Mouse (Mus musculus) erythroid progenitor cell, adult 5-6 weeks (primary cell): ENCODE measurements around the gene Snx30. TPM values are rescaled to one million over a fixed set of nuclear protein-coding genes. Genes with fewer than 3 reads are reported as not detected.

Experiments
- ATAC-seq: replicated peaks from 2 replicates; pipeline ENCODE4 v1.8.0; 2016; ENCODE audit warnings: moderate number of reproducible peaks, mild to moderate bottlenecking, moderate TSS enrichment, inconsistent platforms; ENCODE audit not compliant: poor library complexity, low FRiP score, severe bottlenecking
- total RNA-seq, 2 experiments: library from RNA; stranded (forward) in 1 of 2; stranded (reverse) in 1 of 2; fragments of 150-400 nt in 1 of 2; fragments of 186-747, 209-891 nt in 1 of 2; gene quantifications; 2 replicates each; pipeline versions ENCODE4 v1.2.3 to v1.2.4; 2015 to 2017; ENCODE audit warnings: low replicate concordance in 2 of 2

The Snx30 gene
- total RNA-seq, 2 experiments from 2014 or later: 2.5 to 3.1 TPM

DNA sequence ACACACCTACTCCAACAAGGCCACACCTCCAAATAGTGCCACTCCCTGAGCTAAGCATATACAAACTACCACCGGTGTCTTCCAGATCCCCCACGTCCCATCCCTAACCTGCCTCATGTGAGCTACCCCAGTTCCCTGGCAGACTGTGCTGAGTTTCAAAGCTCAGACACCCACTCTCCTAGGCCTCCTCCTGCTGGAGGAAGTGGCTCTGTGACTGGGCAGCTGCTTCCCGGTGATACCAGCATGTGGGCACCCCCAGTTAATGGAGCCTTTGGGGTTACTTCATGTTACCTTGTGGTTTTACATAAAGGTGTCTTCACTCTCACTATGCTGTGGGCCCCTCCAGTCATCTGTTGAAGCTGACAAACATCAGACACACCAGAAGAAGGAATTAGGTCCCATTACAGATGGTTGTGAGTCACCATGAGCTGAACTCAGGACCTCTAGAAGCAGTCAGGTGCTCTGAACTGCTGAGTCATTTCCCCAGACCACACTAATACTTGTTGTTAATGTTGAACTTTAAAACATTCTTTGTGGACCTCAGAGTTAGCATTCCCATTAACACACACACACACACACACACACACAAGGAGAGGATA, 89.4 kb downstream of the Snx30 start:
- ATAC-seq: no peak

DNA sequence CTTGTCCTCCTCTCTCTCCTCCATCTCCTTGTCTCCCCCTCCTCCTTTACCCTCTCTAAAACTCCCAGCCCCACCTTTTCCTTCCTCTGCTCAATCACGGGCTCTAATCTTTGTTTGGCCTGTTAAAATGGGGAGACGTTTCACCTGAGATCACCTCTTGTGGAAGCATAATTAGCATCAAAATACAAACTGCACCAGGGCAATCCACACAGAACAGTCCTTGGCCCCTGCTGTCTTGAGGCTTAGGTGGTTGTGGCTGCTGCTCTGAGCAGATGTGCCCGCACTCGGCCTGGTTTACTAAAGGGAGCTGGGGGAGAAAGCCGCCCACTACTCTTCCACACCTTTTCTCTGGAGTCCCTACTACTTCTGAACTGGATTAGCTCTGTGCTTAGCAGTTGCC, 90.4 kb downstream of the Snx30 start:
- no peak for ATAC-seq

DNA sequence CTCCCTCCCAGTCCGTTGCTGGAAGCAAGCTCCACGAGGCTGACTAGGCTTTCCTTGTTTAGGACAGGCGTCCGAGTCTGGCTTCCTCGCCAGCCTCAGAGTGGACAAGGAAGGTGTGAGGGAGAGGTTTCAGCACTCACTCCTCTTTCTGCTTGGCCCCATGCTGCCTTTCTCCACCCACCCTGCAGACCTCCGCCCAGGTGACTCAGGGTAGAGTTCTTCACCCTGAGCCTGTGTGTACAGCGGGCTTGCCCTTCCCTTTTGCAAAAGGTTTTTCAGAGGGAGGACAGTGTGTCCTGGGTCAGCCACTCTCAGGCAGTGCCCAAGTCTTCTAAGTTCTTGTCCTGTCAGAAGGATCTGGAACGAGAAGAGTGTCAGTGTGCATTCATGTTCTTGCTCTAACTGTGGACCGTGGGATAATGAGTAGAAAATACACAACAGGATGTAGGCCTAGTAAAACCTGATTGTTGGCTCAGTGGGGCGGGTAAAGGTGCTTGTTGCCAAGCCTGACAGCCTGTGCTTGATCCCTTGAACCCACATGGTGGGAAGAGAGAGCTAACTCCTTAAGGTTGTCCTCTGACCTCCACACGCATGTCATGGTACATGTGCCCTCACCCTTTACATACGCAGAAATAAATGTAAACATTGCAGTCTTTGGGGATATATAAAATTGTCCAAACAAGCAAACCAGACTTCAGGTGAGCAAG, 92.3 kb downstream of the Snx30 start:
- ATAC-seq: no peak

DNA sequence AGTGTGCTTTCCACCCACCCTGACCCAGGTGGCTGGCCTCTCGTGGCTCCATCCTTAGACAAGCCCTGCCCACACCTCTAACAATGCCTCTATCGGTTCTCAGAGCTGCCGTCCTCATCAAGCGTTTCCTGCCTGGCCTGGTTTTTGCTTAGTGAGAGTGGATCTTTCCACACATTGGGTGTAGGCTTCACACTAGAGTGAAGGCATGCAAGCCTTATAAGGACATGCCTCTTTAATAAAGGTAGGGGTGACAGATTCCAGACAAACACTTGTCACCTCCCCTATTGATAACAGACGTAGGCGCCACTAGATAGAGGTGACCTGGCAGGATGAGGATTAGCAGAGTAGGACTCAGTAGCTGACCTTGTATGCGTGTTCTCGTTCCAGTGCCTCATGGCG, 92.9 kb downstream of the Snx30 start:
- ATAC-seq: no peak

DNA sequence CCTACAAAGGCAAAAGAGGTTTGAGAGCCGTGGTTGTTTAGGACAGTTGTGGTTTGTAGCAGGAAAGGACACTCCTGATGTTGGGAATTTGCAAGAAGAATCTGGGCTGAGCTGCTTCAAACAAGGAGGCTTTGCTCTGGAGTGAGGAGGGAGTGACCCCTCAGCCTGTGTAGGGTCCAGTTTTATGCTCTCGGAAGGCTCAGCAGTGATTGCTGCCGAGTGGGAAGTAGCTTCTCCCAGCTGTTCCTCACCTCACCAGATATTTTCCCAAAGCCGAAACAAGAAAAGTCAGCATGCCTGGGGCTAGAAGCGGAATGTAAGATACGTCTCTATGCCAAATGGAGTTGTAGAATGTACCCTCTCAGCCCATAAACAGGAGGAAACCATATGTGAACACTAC, 96.2 kb downstream of the Snx30 start:
- ATAC-seq: no peak

DNA sequence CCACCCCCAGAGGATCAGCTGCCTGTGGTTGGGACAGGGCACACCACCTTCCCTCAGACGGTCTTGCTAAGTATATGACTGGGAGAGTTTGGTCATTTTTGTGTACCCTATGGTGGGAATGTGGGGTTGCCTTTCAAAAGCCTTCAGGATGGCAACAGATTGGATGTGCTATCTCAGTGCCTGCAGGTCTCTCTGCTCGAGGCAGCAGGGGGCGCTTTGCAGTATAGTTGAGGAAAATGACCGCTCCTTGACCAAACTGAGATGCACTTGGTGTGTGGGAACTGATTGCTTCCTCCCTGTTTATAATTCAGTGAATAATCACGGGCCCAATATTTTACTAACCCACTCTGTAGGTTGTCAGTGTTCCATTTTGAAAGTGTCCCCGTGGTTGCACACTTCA, 96.9 kb downstream of the Snx30 start:
- no peak for ATAC-seq

DNA sequence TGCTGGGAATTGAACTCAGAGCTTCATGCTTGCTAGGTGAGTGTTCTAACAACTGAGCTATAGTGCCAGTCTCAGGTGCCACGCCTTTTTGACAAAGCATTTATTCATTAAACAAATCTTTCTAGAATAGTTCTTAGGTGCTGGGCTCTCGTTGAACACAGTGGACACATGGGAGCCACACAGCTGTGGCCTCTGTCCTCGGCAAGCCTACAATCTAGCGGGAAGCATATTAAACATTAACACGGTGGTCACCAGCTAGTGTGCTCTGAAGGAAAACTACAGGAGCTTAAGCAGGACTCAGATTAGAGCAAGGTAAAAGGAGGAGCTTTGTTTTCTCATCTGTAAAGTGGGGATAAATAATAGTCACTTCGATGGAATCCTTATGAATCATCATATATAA, 101.5 kb downstream of the Snx30 start:
- no peak for ATAC-seq

DNA sequence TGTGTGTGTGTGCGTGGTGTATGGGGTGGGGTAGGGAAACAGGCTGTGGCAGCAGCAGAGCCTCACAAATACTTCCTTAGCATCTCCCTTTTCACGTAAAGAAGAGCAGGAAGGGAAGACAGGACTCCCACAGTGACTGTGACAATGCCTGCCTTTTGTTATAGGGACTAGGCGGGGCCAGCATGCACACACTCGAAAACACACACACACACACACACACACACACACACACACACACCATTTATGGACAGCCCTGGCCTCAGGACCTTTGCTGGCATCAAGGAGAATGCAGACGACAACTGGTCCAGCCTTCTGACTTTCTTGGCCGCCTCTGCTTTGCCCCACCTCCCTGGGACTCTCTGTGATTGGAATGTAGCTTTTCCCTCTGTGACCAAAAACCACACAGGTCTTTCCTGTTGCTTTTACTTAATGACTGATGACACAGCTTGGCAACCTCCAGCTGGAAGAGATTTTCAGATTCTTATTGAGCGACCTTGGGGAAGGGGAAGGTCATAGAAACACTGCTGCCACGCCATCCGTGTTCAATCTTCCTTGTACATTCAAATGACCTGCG, 102.1 kb downstream of the Snx30 start:
- ATAC-seq: no peak

DNA sequence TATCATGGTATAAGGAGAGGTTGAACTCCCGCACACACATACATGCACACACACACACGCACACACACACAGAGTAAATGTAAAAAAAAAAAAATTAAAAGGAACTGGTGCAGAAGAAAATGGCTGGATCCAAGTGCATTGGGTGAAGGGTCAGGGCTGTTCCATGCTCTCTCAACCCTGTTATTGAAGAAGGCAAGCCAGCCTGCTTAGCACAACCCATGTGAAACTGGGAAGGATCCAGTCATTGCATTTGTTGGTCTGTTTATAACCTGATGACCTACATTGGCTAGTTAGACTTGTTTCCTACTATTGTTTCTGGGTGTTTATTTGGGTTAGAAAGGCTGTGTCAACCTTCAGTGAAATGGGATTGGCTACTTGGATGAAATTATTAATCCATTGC, 103.1 kb downstream of the Snx30 start:
- ATAC-seq: no peak

DNA sequence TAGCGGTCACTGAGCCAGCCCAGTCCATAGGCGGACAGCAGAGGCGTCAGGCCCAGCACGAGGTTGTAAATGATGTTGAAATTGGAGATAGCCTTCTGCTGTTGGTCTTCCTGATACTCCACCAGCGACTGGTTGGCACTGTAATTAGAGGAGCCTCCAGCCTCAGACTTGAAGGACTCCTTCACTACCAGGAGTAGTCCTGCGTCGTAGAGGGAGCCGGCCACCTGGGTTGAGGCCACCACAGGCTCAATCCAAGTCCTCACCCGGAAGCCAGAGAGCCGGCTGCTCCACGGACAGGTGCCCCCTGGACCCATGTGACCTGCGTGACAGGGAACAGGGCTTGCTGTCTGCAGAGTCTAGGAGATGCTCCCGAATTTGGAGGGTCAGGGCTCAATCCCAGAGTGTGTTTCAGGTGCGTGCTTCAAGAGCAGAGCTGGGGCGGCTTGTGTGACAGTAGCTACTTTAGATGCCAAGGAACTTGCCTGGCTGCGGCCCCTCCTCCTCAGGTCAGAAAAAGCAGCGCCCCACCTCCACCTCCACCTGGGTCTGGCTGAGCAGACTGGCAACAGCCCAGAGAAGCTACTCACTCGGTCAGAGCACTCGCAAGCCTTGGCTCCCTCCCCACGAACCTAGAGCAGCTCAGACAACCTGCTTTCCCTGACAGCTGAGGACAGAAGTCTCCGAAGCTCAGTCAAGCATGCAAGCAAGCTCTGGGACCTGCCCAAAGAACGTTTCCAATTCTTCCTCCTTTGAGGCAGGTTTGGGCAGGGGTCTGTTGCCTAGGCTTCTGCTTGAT, 109.2 kb downstream of the Snx30 start, which contains the start of gene Slc46a2:
TSS of gene Slc46a2 (minus strand) at position 449 of the 796 bp plus-strand sequence.
- ATAC-seq: no peak

DNA sequence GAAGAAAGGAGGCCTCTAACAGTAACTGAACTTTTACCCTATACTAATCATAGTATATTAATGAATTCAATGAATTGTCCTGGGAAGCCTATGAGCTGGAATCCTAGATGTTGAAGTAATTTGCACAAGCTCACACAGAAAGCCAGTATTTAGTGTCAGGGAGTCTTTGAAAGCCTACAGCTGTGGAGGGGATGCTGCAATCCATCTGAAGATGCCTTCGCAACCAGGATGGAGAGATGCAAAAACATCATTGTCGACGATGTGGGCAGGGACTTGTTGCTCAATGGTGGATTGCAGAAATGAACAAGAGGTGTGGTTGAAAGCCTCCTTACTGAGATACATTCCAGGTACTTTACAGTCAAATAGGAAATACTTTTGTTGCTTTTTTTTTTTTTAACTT, 112.3 kb downstream of the Snx30 start:
- no peak for ATAC-seq

DNA sequence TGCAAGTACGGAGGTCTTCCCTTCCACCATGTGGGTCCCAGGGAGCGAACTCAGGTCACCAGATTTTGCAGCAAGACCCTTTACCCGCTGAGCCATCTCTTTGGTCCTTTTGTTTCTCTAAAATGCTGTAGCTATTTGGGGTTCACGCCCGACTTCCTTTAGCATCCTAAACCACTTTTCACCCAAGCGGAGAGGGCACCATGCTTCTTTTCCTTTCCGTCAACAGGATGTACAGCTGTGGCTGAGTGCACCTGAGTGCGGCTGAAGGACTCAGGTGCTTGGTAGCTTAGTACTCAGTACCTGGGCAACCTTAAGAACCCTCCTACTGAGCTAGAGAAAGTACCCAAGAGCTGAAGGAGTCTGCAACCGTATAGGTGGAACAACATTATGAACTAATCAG, 119.4 kb downstream of the Snx30 start:
- ATAC-seq: no peak

DNA sequence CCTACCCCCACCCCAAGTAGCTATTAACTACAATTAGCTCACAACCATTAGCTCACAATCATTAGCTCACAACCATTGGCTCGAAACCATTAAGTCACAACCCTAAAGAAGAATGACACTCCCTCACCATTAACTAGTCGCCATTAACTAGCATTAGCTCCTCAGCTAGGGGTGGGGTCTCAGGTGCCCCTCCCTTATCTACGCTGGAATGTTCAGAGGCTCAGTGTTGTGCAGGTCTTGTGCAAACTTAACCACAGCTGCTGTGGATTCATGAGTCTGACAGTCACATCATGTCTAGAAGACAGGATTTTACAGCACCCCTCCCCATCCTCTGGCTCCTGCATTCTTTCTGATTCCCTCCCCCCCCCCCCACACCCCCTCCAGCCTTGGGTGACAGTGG, 122.0 kb downstream of the Snx30 start:
- no peak for ATAC-seq

DNA sequence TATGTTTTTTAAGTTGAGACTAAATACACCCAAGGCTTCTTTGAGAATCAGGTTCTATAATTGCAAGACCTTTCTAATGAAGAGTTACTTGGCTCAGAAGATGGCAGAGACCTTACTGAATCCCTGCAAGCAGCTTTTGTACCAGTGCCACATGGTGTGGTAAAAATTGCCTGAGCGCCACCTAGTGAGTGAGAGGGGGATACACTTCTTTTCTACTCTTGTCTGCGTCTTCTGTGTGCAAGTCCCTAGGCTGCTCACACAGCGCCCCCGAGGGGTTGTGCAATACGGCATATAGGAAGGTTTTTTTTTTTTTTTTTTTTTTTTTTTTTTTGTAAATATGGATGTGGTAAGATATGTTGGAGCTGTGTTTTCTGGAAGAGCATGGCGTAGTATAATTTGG, 122.7 kb downstream of the Snx30 start:
- no peak for ATAC-seq

DNA sequence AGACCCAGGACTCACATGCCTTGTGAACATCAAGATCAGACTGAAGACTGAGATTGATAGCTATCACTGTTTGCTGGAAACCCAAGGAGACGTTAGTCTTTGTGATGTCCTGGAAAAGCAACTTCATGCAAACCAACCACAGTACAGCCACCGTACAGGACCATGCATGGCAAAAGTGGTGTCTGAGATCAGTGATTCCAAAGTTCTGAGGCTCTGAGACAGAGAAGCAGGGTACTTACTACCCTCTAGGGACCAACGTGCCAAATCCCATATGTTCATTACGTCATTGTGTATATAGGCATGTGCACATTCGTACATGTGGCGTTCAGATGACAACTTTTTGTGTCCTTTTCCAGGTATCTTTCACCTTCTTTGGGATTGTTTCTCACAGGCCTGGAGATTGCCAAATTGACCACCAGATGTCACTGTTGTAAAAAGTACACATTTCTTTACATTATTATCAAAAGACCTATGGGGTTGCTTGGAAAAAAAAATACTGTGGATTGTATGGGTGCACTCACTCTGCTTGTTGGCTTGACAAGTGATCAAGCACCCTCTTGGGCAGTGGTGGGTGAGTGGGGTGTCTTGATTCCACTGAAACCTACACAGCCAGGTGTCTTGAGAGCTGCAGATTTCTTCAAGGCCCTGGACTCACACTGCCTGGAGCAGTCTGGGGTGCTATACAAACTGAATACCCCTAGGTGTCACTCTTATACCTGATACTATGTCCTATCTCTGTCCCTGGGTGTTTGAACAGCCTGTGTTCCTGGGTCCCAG, 127.1 kb downstream of the Snx30 start:
- 0 out of 2 replicates have a peak, but pooled peaks have one; percentile 14 for ATAC-seq

DNA sequence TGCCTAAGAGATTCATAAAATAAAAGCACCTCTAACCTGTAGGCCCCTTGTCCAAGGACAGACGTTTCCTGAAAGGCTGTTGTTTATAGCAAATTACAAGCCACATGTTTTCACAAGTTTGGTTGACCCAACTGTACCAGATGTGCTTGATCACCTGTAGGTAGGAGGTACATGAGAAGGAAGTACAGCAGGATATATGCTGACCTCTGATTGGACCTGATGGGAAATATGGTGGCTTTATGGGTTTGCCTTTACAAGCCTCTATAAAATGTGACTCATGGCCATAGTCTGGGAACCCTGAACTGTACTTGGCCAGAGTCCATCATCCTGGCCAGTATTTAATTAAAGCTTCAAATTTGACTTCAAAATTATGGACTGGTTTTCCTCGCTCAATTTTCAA, 131.9 kb downstream of the Snx30 start:
- ATAC-seq: no peak
